ENCODE assay signal across 9 mouse cellular contexts in the genomic region with DNA sequence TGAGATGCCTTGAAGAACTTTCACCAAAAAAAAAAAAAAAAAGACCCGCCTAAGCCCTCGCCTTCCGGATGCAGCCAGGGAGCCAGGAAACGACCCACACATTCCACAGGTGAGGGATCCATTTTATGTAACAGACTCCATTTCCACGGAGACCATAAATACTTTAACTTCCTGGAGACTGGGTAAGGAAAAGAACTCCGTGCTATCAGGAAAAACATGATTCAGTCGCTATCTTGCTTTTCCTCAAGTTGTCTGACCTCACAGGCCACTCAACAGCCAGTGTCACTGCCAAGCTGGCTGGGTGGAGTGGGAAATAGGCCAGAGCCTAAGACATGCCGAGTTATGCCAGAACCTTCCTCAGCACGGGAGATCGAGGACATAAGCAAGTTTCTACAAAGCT. TPM values are rescaled to one million over a fixed set of nuclear protein-coding genes. Genes with fewer than 3 reads are reported as not detected.
A peak's percentile ranks its signal among the peaks of the same experiment; 100 is the strongest.
DNase-seq lines count a peak whose midpoint lies in the region; ATAC-seq lines count a peak whose summit lies in the region.
"Had no signal": no experiment of that assay in that cellular context is flagged by ENCODE, and none has a peak within 500 bp of the region (broad histone marks: within the 10 kb centered on the region; RNA-seq: fewer than 3 reads in every experiment).

No protein-coding gene starts in this region.

- H3K27me3 ChIP-seq in forebrain, embryonic 11.5 days (ENCODE audit: control insufficient read depth, insufficient read depth, low read length): no peaks in the 10 kb centered on the region
- no peaks in the 10 kb centered on the region for H3K27me3 ChIP-seq in forebrain, embryonic 15.5 days
- H3K27me3 ChIP-seq: embryonic facial prominence, embryonic 12.5 days had no signal

- intact Hi-C loops in gastrocnemius, postnatal 36 days (cut with DNase I): loop anchor here (5.0 kb wide), 1 partner anchor 41 kb away; no protein-coding TSS in a partner anchor
- intact Hi-C loops in left cerebral cortex, postnatal 4 days (cut with DNase I): no loop called here

- H3K9ac ChIP-seq in forebrain, embryonic 11.5 days (ENCODE audit: low read length): no peak overlapping the region
- no peak overlapping the region for H3K9ac ChIP-seq in forebrain, embryonic 15.5 days (replicated peaks)
- H3K9ac ChIP-seq: embryonic facial prominence, embryonic 12.5 days had no signal

- DNase-seq in forebrain, embryonic 11.5 days (ENCODE audit: low spot score): peak; percentile 23
- peak; percentile 42 to 58 for DNase-seq in gastrocnemius, postnatal 36 days
- peak; percentile 67 for DNase-seq in kidney, adult 9 months
- peak; percentile 44 for DNase-seq in ovary, postnatal 36 days (ENCODE audit: low spot score)
- no peak for DNase-seq in left cerebral cortex, postnatal 4 days
- DNase-seq in thymus, postnatal 36 days: no peak

- no peak overlapping the region for H3K4me3 ChIP-seq in forebrain, embryonic 11.5 days (ENCODE audit: low read depth, low read length)
- H3K4me3 ChIP-seq in forebrain, embryonic 15.5 days: no peak overlapping the region
- H3K4me3 ChIP-seq: embryonic facial prominence, embryonic 12.5 days had no signal

- no peaks in the 10 kb centered on the region for H3K4me1 ChIP-seq in forebrain, embryonic 11.5 days (replicated peaks; ENCODE audit: control insufficient read depth, insufficient read depth, low read length)
- peaks cover 6% of the 10 kb centered on the region; the same call in 1 of the 2 replicates for H3K4me1 ChIP-seq in forebrain, embryonic 15.5 days

- H3K36me3 ChIP-seq in forebrain, embryonic 11.5 days (ENCODE audit: control insufficient read depth, insufficient read depth, low read length): no peaks in the 10 kb centered on the region
- no peaks in the 10 kb centered on the region for H3K36me3 ChIP-seq in forebrain, embryonic 15.5 days
- H3K36me3 ChIP-seq: embryonic facial prominence, embryonic 12.5 days had no signal

- no peak overlapping the region for H3K27ac ChIP-seq in forebrain, embryonic 11.5 days (ENCODE audit: low read depth, low read length)
- H3K27ac ChIP-seq in forebrain, embryonic 15.5 days (replicated peaks): no peak overlapping the region
- H3K27ac ChIP-seq: embryonic facial prominence, embryonic 12.5 days had no signal

- WGBS in forebrain, embryonic 11.5 days: 85% methylated on average over 10 of the region's 10 CpGs
- WGBS in forebrain, embryonic 15.5 days: 85% methylated on average over 10 of the region's 10 CpGs

- no peaks in the 10 kb centered on the region for H3K9me3 ChIP-seq in forebrain, embryonic 11.5 days (ENCODE audit: control insufficient read depth, low read length)
- H3K9me3 ChIP-seq in forebrain, embryonic 15.5 days: no peaks in the 10 kb centered on the region
- H3K9me3 ChIP-seq: embryonic facial prominence, embryonic 12.5 days had no signal

- no peak overlapping the region for H3K4me2 ChIP-seq in forebrain, embryonic 11.5 days (ENCODE audit: low read depth, low read length, severe bottlenecking)
- H3K4me2 ChIP-seq in forebrain, embryonic 15.5 days (replicated peaks): no peak overlapping the region
- H3K4me2 ChIP-seq: embryonic facial prominence, embryonic 12.5 days had no signal

- ATAC-seq in forebrain, embryonic 11.5 days (replicated peaks; ENCODE audit: low FRiP score): no peak
- no peak for ATAC-seq in forebrain, embryonic 15.5 days (replicated peaks)
- no peak for ATAC-seq in inflammation-experienced regulatory T-cells, adult 6 months

RNA-seq across cellular contexts. Expression of a gene that starts 46.3 kb away (rescaled TPM):
- 21.6 and 23.1 TPM in 2 replicates for polyA plus RNA-seq in forebrain, embryonic 11.5 days (2014; fragmentation: Nextera tagmentation; extraction: Ambion mirVana)
- 7.5 and 11.4 TPM in 2 replicates for polyA plus RNA-seq in forebrain, embryonic 15.5 days (2015; fragmentation: Nextera tagmentation; extraction: Ambion mirVana)
- total RNA-seq in gastrocnemius, postnatal 36 days (2021): 10 to 100 TPM; 73.1 to 81.3 TPM
- total RNA-seq in left cerebral cortex, postnatal 4 days (2021): 10 to 100 TPM; 30.8 to 30.9 TPM
- 1 to 10 TPM; 4.1 to 9.6 (median 6.5) TPM for polyA plus RNA-seq in inflammation-experienced regulatory T-cells, adult 6 months (2017; shearing (Covaris generic))

Comparison
In these comparisons a context has a peak if more than half of its experiments do, and no peak if none do; other contexts are left out.
1. DNase-seq: peak in forebrain, embryonic 11.5 days (single experiment), gastrocnemius, postnatal 36 days (2 of 2), kidney, adult 9 months (single experiment) and ovary, postnatal 36 days (single experiment); none in left cerebral cortex, postnatal 4 days (single experiment) and thymus, postnatal 36 days (0 of 2).